ENCODE assay signal across 8 mouse cellular contexts in genomic region chr7:49778114-49778901, GRCm38 (mm10). TPM values are rescaled to one million over a fixed set of nuclear protein-coding genes. Genes with fewer than 3 reads are reported as not detected.
DNase-seq lines count a peak whose midpoint lies in the region; ATAC-seq and TF ChIP-seq lines count a peak whose summit lies in the region.

Gene Prmt3, plus strand, starts transcription at chr7:49778346.

- peak within 1 kb of the TSS; percentile 86 for H3K4me3 ChIP-seq in heart, embryonic 12.5 days
- H3K4me3 ChIP-seq in kidney, postnatal 0 days (replicated peaks; ENCODE audit: low read depth, low read length), result peak within 1 kb of the TSS; percentile 62
- peak within 1 kb of the TSS; percentile 78 for H3K4me3 ChIP-seq in liver, embryonic 11.5 days (ENCODE audit: low read depth, low read length)
- peak within 1 kb of the TSS; percentile 68 for H3K4me3 ChIP-seq in stomach, embryonic 14.5 days (ENCODE audit: low read depth, low read length)

- H3K27ac ChIP-seq in heart, embryonic 12.5 days (ENCODE audit: poor library complexity, severe bottlenecking), result peak within 1 kb of the TSS; percentile 49
- peak within 1 kb of the TSS; percentile 58 for H3K27ac ChIP-seq in kidney, postnatal 0 days
- peak within 1 kb of the TSS; percentile 83 for H3K27ac ChIP-seq in liver, embryonic 11.5 days (ENCODE audit: low read depth, low read length)
- H3K27ac ChIP-seq in stomach, embryonic 14.5 days (ENCODE audit: low read length), result peak within 1 kb of the TSS; percentile 77

- H3K4me1 ChIP-seq in heart, embryonic 12.5 days (replicated peaks), result peaks cover 19% of the 10 kb centered on the region
- 0 out of 2 replicates have a peak, but pooled peaks cover 6% of the 10 kb centered on the region for H3K4me1 ChIP-seq in kidney, postnatal 0 days (replicated peaks; ENCODE audit: insufficient read depth, low read length)
- H3K4me1 ChIP-seq in liver, embryonic 11.5 days (replicated peaks; ENCODE audit: control insufficient read depth, insufficient read depth, low read length), result peaks cover 13% of the 10 kb centered on the region
- peaks cover 10% of the 10 kb centered on the region; the same call in 1 of the 2 replicates for H3K4me1 ChIP-seq in stomach, embryonic 14.5 days (ENCODE audit: control insufficient read depth, insufficient read depth, low read length)

- peak within 1 kb of the TSS; percentile 85 for H3K9ac ChIP-seq in heart, embryonic 12.5 days
- H3K9ac ChIP-seq in kidney, postnatal 0 days (ENCODE audit: low read depth, low read length), result peak within 1 kb of the TSS; percentile 71
- H3K9ac ChIP-seq in liver, embryonic 11.5 days (ENCODE audit: low read depth, low read length), result peak within 1 kb of the TSS; percentile 98
- peak within 1 kb of the TSS; percentile 64 for H3K9ac ChIP-seq in stomach, embryonic 14.5 days (replicated peaks; ENCODE audit: low read depth, low read length)

- ATAC-seq in erythroblast, adult 5-6 weeks (replicated peaks; ENCODE audit: low FRiP score, poor library complexity, severe bottlenecking), result peak; percentile 96
- ATAC-seq in heart, embryonic 12.5 days (ENCODE audit: insufficient number of reproducible peaks, low FRiP score), result peak; percentile 96
- ATAC-seq in kidney, postnatal 0 days (replicated peaks; ENCODE audit: low FRiP score, low read depth), result peak; percentile 97
- peak; percentile 93 for ATAC-seq in liver, embryonic 11.5 days (replicated peaks; ENCODE audit: low FRiP score)
- peak; percentile 95 for ATAC-seq in stomach, embryonic 14.5 days (ENCODE audit: insufficient number of reproducible peaks, insufficient read depth, low FRiP score, low read depth)

- no peaks in the 10 kb centered on the region for H3K27me3 ChIP-seq in heart, embryonic 12.5 days (replicated peaks)
- no peaks in the 10 kb centered on the region for H3K27me3 ChIP-seq in kidney, postnatal 0 days (ENCODE audit: insufficient read depth, low read length)
- no peaks in the 10 kb centered on the region for H3K27me3 ChIP-seq in liver, embryonic 11.5 days (replicated peaks; ENCODE audit: control insufficient read depth, insufficient read depth, low read length)
- H3K27me3 ChIP-seq in stomach, embryonic 14.5 days (ENCODE audit: control insufficient read depth, insufficient read depth, low read length), result no peaks in the 10 kb centered on the region

- no peaks in the 10 kb centered on the region for H3K9me3 ChIP-seq in heart, embryonic 12.5 days (replicated peaks)
- no peaks in the 10 kb centered on the region for H3K9me3 ChIP-seq in kidney, postnatal 0 days (replicated peaks; ENCODE audit: low read length)
- H3K9me3 ChIP-seq in liver, embryonic 11.5 days (ENCODE audit: control insufficient read depth, low read length), result no peaks in the 10 kb centered on the region
- H3K9me3 ChIP-seq in stomach, embryonic 14.5 days (ENCODE audit: control insufficient read depth, low read depth, low read length), result no peaks in the 10 kb centered on the region

- DNase-seq in B cell, adult 2 months, result peak; percentile 99 to 100
- DNase-seq in brain, adult 2 months (ENCODE audit: low read depth, low spot score), result peak; percentile 98
- DNase-seq in kidney, postnatal 0 days (ENCODE audit: low spot score), result peak; percentile 96
- peak; percentile 98 for DNase-seq in liver, embryonic 11.5 days (ENCODE audit: low spot score)
- peak; percentile 99 for DNase-seq in naive thymus-derived CD4-positive, alpha-beta T cell, adult 2 months (ENCODE audit: low read depth)

- H3K36me3 ChIP-seq in heart, embryonic 12.5 days, result peaks cover 16% of the 10 kb centered on the region
- 0 out of 2 replicates have a peak, but pooled peaks cover 3% of the 10 kb centered on the region for H3K36me3 ChIP-seq in kidney, postnatal 0 days (ENCODE audit: insufficient read depth, low read length)
- peaks cover 7% of the 10 kb centered on the region for H3K36me3 ChIP-seq in liver, embryonic 11.5 days (ENCODE audit: control insufficient read depth, insufficient read depth, low read length)
- H3K36me3 ChIP-seq in stomach, embryonic 14.5 days (ENCODE audit: control insufficient read depth, insufficient read depth, low read length), result peaks cover 7% of the 10 kb centered on the region; the same call in 1 of the 2 replicates

- peak within 1 kb of the TSS; percentile 80 for H3K4me2 ChIP-seq in heart, embryonic 12.5 days
- peak within 1 kb of the TSS; percentile 78 for H3K4me2 ChIP-seq in kidney, postnatal 0 days (ENCODE audit: low read length)
- peak within 1 kb of the TSS; percentile 87 for H3K4me2 ChIP-seq in liver, embryonic 11.5 days
- peak within 1 kb of the TSS; percentile 76 for H3K4me2 ChIP-seq in stomach, embryonic 14.5 days (replicated peaks; ENCODE audit: low read depth, low read length)

- TF ChIP-seq CTCF in kidney, postnatal 0 days (IDR thresholded peaks at IDR 0.05; ENCODE audit: low read depth), result peak; percentile 95

- 0% methylated on average over 86 of the region's 92 CpGs for WGBS in heart, embryonic 12.5 days
- under 1% methylated on average over 80 of the region's 92 CpGs for WGBS in kidney, postnatal 0 days
- WGBS in liver, embryonic 11.5 days, result under 1% methylated on average over 90 of the region's 92 CpGs
- WGBS in stomach, embryonic 14.5 days, result under 1% methylated on average over 81 of the region's 92 CpGs

RNA-seq across cellular contexts. Expression of gene Prmt3, which starts in this region (rescaled TPM):
- 10.2 and 17.3 TPM in 2 replicates for total RNA-seq in erythroblast, adult 5-6 weeks (2015; ENCODE audit: low replicate concordance)
- 11.6 and 21.5 TPM in 2 replicates for total RNA-seq in erythroblast, adult 5-6 weeks (2017; ENCODE audit: low replicate concordance)
- 53.8 and 59.1 TPM in 2 replicates for polyA plus RNA-seq in heart, embryonic 12.5 days (2016; fragmentation: Nextera tagmentation; extraction: Ambion mirVana)
- 50.7 and 52.3 TPM in 2 replicates for polyA plus RNA-seq in kidney, postnatal 0 days (2015; fragmentation: Nextera tagmentation; extraction: Ambion mirVana)
- polyA plus RNA-seq in liver, embryonic 11.5 days (2014; fragmentation: Nextera tagmentation; extraction: Ambion mirVana), result 65.0 and 71.6 TPM in 2 replicates
- 51.5 and 59.1 TPM in 2 replicates for polyA plus RNA-seq in stomach, embryonic 14.5 days (2014; fragmentation: Nextera tagmentation; extraction: Ambion mirVana)

Comparison
In these comparisons a context has a peak if more than half of its experiments do, and no peak if none do; other contexts are left out.
1. Peak in every context shown above with its lines: DNase-seq, ATAC-seq, H3K4me3 ChIP-seq and H3K27ac ChIP-seq.